Mouse (Mus musculus): ENCODE measurements around the gene Hspa12b.

- TF ChIP-seq CTCF (IDR thresholded peaks at IDR 0.05; ENCODE audit: control insufficient read depth, insufficient read depth, insufficient replicate concordance, low read depth, low read length) (no peak), POLR2A (IDR thresholded peaks at IDR 0.05; ENCODE audit: control insufficient read depth, low read depth, low read length) (no peak)
These were observed 47.6 kb downstream of the Hspa12b start for GRCm38 (mm10) chr2:131174700-131175099.
